Mouse (Mus musculus) stomach, postnatal 0 days (tissue): ENCODE measurements at regions not wholly inside any gene's neighbourhood (a gene's known extent, or its start where the extent isn't known, plus 50 kb on each side); places are given as distances from the start of the nearest gene placed in this dataset.
"Not testable (repeated sequence)": the region's sequence is repeated elsewhere in the genome, so short reads cannot be mapped to it uniquely, and the experiment has no call there.

Source experiments
- ATAC-seq: fragments of 200-750 bp; cut with Nextera tagmentation; 2 replicates; pipeline ENCODE4 v1.8.0; 2017; ENCODE audit not compliant: low FRiP score, low TSS enrichment
- DNase-seq: peaks from one replicate; pipeline ENCODE4 v3.0.0-alpha.2; 2016; ENCODE audit warnings: low spot score
- H3K27ac ChIP-seq: fragments of 300-500 bp; sonication (generic); replicated peaks from 2 replicates; pipeline ENCODE4 v1.5.1; 2014; ENCODE audit warnings: mild to moderate bottlenecking, control low read depth
- H3K27me3 ChIP-seq: fragments of 300-500 bp; sonication (generic); 2 replicates; pipeline ENCODE4 v1.6.1; 2014; ENCODE audit warnings: low read length; ENCODE audit not compliant: control insufficient read depth, insufficient read depth
- H3K36me3 ChIP-seq: fragments of 300-500 bp; sonication (generic); 2 replicates; pipeline ENCODE4 v1.6.1; 2014; ENCODE audit warnings: low read length, mixed read lengths; ENCODE audit not compliant: control insufficient read depth, insufficient read depth
- H3K4me1 ChIP-seq: fragments of 300-500 bp; sonication (generic); replicated peaks from 2 replicates; pipeline ENCODE4 v1.6.1; 2014; ENCODE audit warnings: antibody characterized with exemption; ENCODE audit not compliant: control insufficient read depth, insufficient read depth
- H3K4me2 ChIP-seq: fragments of 300-500 bp; sonication (generic); replicated peaks from 2 replicates; pipeline ENCODE4 v1.6.1; 2014; ENCODE audit warnings: low read depth, mild to moderate bottlenecking, control low read depth, moderate library complexity
- H3K4me3 ChIP-seq: fragments of 300-500 bp; sonication (generic); 2 replicates; pipeline ENCODE4 v1.5.1; 2014; ENCODE audit warnings: low read depth, low read length, control low read depth
- H3K9ac ChIP-seq: fragments of 300-500 bp; sonication (generic); 2 replicates; pipeline ENCODE4 v1.6.1; 2014; ENCODE audit warnings: mild to moderate bottlenecking, low read length, control low read depth, mixed read lengths
- H3K9me3 ChIP-seq: fragments of 300-500 bp; sonication (generic); 2 replicates; pipeline ENCODE4 v1.6.1; 2016; ENCODE audit warnings: low read length; ENCODE audit not compliant: control insufficient read depth
- CTCF ChIP-seq: IDR thresholded peaks from 2 replicates; pipeline ENCODE4 v1.5.1; 2016; ENCODE audit warnings: antibody characterized with exemption, low read depth, mild to moderate bottlenecking, moderate library complexity
- EP300 ChIP-seq: optimal IDR thresholded peaks from 2 replicates; pipeline ENCODE3; 2016; ENCODE audit warnings: antibody characterized with exemption
- WGBS: fragments of 180-500 bp; shearing (Covaris S2); extraction: QIAGEN DNeasy Blood & Tissue Kit; methylation state at CpG from one replicate; pipeline ENCODE4 v1.1.7; 2014; 5-methylcytosine and 5-hydroxymethylcytosine counted together

DNA sequence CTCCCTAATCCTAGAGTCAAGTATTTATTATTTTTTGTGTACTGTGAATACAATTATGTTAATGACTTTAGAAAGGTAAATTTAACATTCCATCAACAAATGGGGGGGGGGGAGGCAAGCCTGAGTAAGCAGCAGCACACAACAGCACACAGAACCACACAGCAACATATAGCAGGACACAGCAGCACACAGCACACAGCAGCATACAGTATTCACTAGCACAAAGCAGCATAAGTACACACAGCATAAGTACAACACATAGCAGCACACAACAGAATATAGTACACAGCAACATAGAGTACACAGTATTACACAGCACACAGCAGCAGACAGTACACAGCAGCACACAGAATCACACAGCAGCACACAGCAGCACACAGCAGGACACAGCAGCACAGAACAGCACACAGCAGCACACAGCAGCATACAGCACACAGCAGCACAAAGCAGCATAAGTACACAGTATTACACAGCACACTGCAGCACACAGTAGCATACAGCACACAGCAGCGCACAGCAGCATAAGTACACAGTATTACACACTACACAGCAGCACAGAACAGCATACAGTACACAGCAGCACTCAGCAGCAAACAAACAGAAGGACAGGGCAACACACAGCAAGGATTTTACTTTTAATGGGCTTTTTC is 605.7 kb downstream of the Tbl1xr1 start:
- ATAC-seq (no peak), DNase-seq (no peak)
- H3K36me3 ChIP-seq: no peaks in the 10 kb centered on the region
- no peaks in the 10 kb centered on the region for H3K4me1 ChIP-seq
- TF ChIP-seq EP300 (no peak), CTCF (no peak)
- no peak overlapping the region for H3K27ac ChIP-seq
- no peak overlapping the region for H3K9ac ChIP-seq
- no peak overlapping the region for H3K4me2 ChIP-seq
- no peaks in the 10 kb centered on the region for H3K27me3 ChIP-seq
- H3K4me3 ChIP-seq: no peak overlapping the region
- 68% methylated on average over 1 of the region's 1 CpGs for WGBS
- no peaks in the 10 kb centered on the region for H3K9me3 ChIP-seq

DNA sequence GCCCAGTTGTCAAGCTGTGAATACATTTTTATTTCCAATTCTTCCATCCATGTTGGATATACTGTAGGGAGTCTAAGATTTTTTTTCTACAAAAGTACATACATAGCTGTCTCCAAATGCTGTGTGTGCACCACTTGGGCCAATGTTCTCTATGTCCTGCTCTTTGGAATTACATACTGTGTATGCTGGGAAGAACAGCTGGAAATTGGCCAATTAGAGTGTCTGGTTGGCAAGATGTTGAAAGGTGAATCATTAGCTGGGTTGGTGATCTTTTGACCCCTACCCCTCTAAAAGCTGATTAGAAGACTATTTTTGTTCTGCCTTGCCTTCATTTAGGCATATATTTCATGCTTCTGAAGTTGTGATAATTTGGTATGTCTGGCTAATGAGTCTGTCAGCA is 622.9 kb downstream of the Tbl1xr1 start:
- H3K4me3 ChIP-seq: no peak overlapping the region
- H3K4me1 ChIP-seq: no peaks in the 10 kb centered on the region
- H3K9ac ChIP-seq: no peak overlapping the region
- TF ChIP-seq CTCF: no peak
- TF ChIP-seq EP300: no peak
- no peak overlapping the region for H3K4me2 ChIP-seq
- H3K9me3 ChIP-seq: no peaks in the 10 kb centered on the region
- no peak overlapping the region for H3K27ac ChIP-seq
- no peak for ATAC-seq
- DNase-seq: no peak
- no peaks in the 10 kb centered on the region for H3K27me3 ChIP-seq
- H3K36me3 ChIP-seq: no peaks in the 10 kb centered on the region

DNA sequence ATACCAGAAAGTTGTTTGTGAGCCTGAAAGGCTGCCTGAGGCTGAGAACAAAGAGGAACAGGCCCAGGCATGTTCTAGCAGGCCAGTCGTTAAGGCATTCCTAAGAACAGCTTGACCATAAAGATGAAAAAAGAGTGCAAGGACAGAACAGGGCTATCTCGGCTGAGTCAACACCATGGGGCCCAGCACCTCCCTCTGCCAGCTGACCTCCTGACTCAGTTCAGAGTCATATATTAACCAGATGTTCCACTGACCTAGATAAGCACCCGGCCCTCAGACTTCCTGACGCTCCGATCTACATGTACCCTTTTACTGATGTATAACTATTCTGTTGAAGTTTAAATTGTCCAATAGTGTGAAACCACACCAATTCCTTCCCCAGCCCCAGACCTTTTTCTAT is 625.0 kb downstream of the Tbl1xr1 start:
- not testable (repeated sequence) for H3K4me2 ChIP-seq, H3K4me3 ChIP-seq, H3K4me1 ChIP-seq, H3K36me3 ChIP-seq, H3K27me3 ChIP-seq, DNase-seq, H3K9ac ChIP-seq, H3K9me3 ChIP-seq, ATAC-seq, H3K27ac ChIP-seq
- WGBS: 78% methylated on average over 5 of the region's 5 CpGs

- no peak for DNase-seq
- Histone ChIP-seq H3K4me2 (no peak overlapping the region), H3K9ac (no peak overlapping the region), H3K9me3 (no peaks in the 10 kb centered on the region), H3K4me3 (no peak overlapping the region), H3K27me3 (no peaks in the 10 kb centered on the region), H3K36me3 (no peaks in the 10 kb centered on the region), H3K4me1 (no peaks in the 10 kb centered on the region), H3K27ac (no peak overlapping the region)
- TF ChIP-seq EP300 (no peak), CTCF (no peak)
- WGBS: 75% methylated on average over 12 of the region's 17 CpGs
- ATAC-seq: no peak
Observed at GRCm38 (mm10) chr3:22705673-22706072, 629.2 kb downstream of the Tbl1xr1 start.

DNA sequence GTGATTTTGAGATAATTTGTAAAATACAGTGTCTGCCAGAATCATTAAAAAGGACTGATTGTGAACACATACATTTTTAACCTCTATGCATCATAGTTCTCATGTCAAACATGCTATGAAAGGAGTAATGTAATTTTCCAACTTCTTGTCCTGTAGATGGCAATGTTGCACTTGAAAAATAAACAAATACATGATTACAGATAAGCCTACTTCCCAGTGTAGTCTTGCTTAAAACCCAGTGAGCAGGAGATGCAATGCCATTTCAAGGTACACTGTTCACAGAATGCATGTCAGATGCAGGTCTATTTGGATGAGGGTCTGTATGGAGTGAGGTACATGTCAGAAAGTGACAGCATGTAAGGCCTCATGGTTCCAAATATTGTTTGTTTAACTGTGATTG is 668.6 kb downstream of the Tbl1xr1 start:
- DNase-seq (no peak), ATAC-seq (no peak)
- Histone ChIP-seq H3K36me3 (no peaks in the 10 kb centered on the region), H3K4me1 (no peaks in the 10 kb centered on the region), H3K9ac (no peak overlapping the region), H3K4me3 (no peak overlapping the region), H3K4me2 (no peak overlapping the region), H3K27ac (no peak overlapping the region), H3K27me3 (no peaks in the 10 kb centered on the region), H3K9me3 (no peaks in the 10 kb centered on the region)
- TF ChIP-seq EP300 (no peak), CTCF (peak; percentile 52)
